Mouse (Mus musculus) hindbrain, postnatal 0 days (tissue): ENCODE data around the gene Dnmt3a. TPM values are rescaled to one million over a fixed set of nuclear protein-coding genes. Genes with fewer than 3 reads are reported as not detected.

Experiments
- ATAC-seq: fragments of 200-750 bp; cut with Nextera tagmentation; 2 replicates; pipeline ENCODE4 v1.8.0; 2017; ENCODE audit warnings: mild to moderate bottlenecking, moderate TSS enrichment, moderate library complexity
- DNase-seq: peaks from one replicate; pipeline ENCODE4 v3.0.0-alpha.2; 2015; ENCODE audit warnings: low spot score
- H3K27ac ChIP-seq: fragments of 300-500 bp; sonication (generic); 2 replicates; pipeline ENCODE4 v1.5.1; 2014; ENCODE audit warnings: mild to moderate bottlenecking
- H3K27me3 ChIP-seq: fragments of 300-500 bp; sonication (generic); 2 replicates; pipeline ENCODE4 v1.6.1; 2014; ENCODE audit warnings: low read length, mixed read lengths; ENCODE audit not compliant: insufficient read depth
- H3K36me3 ChIP-seq: fragments of 300-500 bp; sonication (generic); 2 replicates; pipeline ENCODE4 v1.6.1; 2014; ENCODE audit warnings: low read length, mixed read lengths; ENCODE audit not compliant: insufficient read depth
- H3K4me1 ChIP-seq: fragments of 300-500 bp; sonication (generic); 2 replicates; pipeline ENCODE4 v1.6.1; 2014; ENCODE audit warnings: antibody characterized with exemption, low read length, mixed read lengths; ENCODE audit not compliant: insufficient read depth
- H3K4me2 ChIP-seq: fragments of 300-500 bp; sonication (generic); 2 replicates; pipeline ENCODE4 v1.6.1; 2014; ENCODE audit warnings: low read depth, mild to moderate bottlenecking, low read length, moderate library complexity, mixed read lengths
- H3K4me3 ChIP-seq: fragments of 300-500 bp; sonication (generic); 2 replicates; pipeline ENCODE4 v1.5.1; 2014; ENCODE audit warnings: low read length
- H3K9ac ChIP-seq: fragments of 300-500 bp; sonication (generic); replicated peaks from 2 replicates; pipeline ENCODE4 v1.6.1; 2014; ENCODE audit warnings: mild to moderate bottlenecking, low read length, moderate library complexity, mixed read lengths
- H3K9me3 ChIP-seq: fragments of 300-500 bp; sonication (generic); 2 replicates; pipeline ENCODE4 v1.6.1; 2016; ENCODE audit warnings: low read length, mixed read lengths
- CTCF ChIP-seq: IDR thresholded peaks from 2 replicates; pipeline ENCODE4 v1.5.1; 2016; ENCODE audit warnings: antibody characterized with exemption, control low read depth, low read depth
- WGBS: fragments of 180-500 bp; shearing (Covaris S2); extraction: QIAGEN DNeasy Blood & Tissue Kit; methylation state at CpG from one replicate; pipeline ENCODE4 v1.1.7; 2014; 5-methylcytosine and 5-hydroxymethylcytosine counted together
- polyA plus RNA-seq: library from polyadenylated mRNA; unstranded; fragments of >200 nt; fragmentation: Nextera tagmentation; extraction: Ambion mirVana; gene quantifications from 2 replicates; pipeline ENCODE4 v1.2.1, GENCODE M21; 2015
- total RNA-seq: library from RNA; depleted of rRNA; stranded (reverse); fragments of >200 nt; gene quantifications from 2 replicates; pipeline ENCODE4 v1.2.3, GENCODE M21; 2014

Dnmt3a gene
- total and polyA plus RNA-seq, 2 experiments from 2014 or later, result 81.8 to 134 TPM

DNA sequence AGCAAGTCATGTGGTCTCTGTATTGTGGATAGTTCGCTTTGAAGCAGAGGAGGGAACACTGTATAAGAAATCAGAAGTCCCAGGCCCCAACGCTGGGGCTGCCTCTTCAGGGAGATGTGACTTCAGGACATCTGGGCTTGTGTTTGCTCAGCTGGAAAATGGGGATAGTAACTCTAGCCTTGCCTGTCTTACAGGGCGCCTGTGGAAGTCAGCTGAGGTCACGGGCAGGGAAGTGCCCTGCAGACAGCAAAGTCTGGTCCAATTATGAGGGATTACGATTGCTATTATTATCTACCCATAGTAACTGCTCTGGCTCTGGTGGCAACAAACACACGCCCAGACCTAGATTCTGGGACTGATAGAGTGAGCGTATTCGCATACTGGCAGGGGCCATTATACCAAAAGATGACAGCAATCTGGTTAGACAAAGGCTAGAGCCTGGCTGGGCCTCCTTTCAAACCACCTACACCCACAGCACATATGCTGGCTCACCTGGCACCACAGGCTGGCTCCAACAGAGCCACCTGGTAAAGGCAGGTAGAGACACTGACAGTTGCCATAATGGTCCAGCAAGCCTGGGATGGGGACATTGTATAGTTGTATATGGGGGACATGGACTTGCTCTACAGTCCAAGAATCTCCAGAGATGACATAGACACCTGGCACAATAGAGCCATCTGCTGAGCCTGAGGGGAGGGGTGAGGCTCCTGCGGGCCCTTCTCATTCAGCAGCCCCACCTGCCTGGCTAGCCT, 31.4 kb downstream of the Dnmt3a start:
- DNase-seq, result no peak
- Histone ChIP-seq H3K9ac (no peak overlapping the region), H3K4me2 (no peak overlapping the region), H3K36me3 (peaks cover 30% of the 10 kb centered on the region; the same call in 1 of the 2 replicates), H3K4me3 (no peak overlapping the region), H3K27ac (no peak overlapping the region), H3K4me1 (peaks cover 34% of the 10 kb centered on the region), H3K27me3 (no peaks in the 10 kb centered on the region), H3K9me3 (no peaks in the 10 kb centered on the region)
- no peak for ATAC-seq
- WGBS, result 64% methylated on average over 9 of the region's 9 CpGs
- no peak for TF ChIP-seq CTCF

DNA sequence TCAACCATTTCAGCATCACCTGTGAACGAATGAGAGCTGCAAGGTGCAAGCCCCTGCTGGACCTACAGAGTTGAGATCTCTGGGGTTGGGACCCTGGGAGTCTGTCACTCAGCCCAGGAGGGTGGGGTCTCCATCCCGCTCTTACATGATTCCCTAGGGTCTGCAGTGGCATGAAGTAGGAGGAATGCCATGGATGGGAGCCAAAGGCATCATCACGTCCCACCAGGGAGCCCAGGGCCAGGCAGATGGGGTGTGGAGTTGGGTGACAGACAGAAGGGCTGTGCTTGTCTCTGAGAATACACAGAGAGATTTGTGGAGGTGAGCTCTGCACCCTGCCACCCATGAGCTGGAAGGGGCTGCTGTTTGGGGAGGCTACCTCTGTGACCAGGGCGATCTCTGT, 32.2 kb downstream of the Dnmt3a start:
- no peak overlapping the region for H3K4me2 ChIP-seq
- ATAC-seq, result no peak
- no peak overlapping the region for H3K27ac ChIP-seq
- H3K36me3 ChIP-seq, result peaks cover 30% of the 10 kb centered on the region; the same call in 1 of the 2 replicates
- peaks cover 28% of the 10 kb centered on the region for H3K4me1 ChIP-seq
- TF ChIP-seq CTCF, result no peak
- H3K9ac ChIP-seq, result no peak overlapping the region
- no peak for DNase-seq
- whole genome bisulfite sequencing, result 72% methylated on average over 4 of the region's 4 CpGs
- H3K4me3 ChIP-seq, result no peak overlapping the region
- H3K9me3 ChIP-seq, result no peaks in the 10 kb centered on the region
- H3K27me3 ChIP-seq, result no peaks in the 10 kb centered on the region

DNA sequence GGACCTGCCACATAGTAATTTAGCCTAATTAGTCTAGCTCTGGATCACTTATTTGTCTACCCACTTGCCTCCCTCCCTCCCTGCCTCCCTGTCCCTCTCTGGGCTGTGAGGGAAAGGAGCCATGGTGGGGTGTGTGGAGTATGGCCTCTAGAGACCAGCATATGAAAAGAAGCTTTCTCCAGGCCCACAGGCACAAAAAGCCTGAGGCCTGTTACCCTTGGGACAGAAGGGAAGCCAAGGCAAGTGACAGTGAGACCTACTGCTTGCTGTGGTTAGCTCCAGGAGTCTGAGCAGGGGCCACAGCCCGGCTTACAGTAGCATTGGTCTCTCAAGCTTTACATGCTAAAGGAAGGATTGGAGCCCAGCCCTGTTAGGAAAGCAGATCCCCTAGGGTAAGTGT, 33.9 kb downstream of the Dnmt3a start:
- H3K4me2 ChIP-seq, result no peak overlapping the region
- no peaks in the 10 kb centered on the region for H3K27me3 ChIP-seq
- no peak overlapping the region for H3K27ac ChIP-seq
- WGBS, result 79% methylated on average over 1 of the region's 1 CpGs
- H3K36me3 ChIP-seq, result peaks cover 30% of the 10 kb centered on the region; the same call in 1 of the 2 replicates
- ATAC-seq (no peak), DNase-seq (no peak)
- H3K4me3 ChIP-seq, result no peak overlapping the region
- no peaks in the 10 kb centered on the region for H3K9me3 ChIP-seq
- no peak for TF ChIP-seq CTCF
- no peak overlapping the region for H3K9ac ChIP-seq
- peaks cover 16% of the 10 kb centered on the region for H3K4me1 ChIP-seq

DNA sequence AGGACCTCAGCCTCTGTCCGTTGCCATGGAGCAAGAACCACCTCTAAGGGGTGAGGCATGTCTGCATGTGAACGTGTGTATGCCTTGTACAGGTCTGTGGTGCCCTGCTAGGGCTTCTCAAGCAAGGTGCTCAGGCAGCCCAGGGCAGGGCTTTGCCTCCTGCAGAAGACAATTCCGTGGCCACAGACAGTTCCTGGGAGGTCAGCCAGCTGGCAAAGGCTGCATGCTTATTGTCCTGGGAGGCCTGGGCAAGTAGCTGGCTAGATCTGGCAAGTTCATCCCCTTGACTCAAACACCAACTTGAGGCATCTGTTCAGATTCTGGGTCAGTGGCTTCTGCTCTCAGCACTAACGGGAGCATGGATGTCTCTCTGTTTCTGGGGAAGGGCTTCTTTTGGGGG, 35.3 kb downstream of the Dnmt3a start:
- Histone ChIP-seq H3K4me3 (no peak overlapping the region), H3K4me1 (peaks cover 13% of the 10 kb centered on the region), H3K9me3 (no peaks in the 10 kb centered on the region), H3K36me3 (peaks cover 29% of the 10 kb centered on the region; the same call in 1 of the 2 replicates), H3K9ac (no peak overlapping the region), H3K27me3 (no peaks in the 10 kb centered on the region), H3K4me2 (no peak overlapping the region), H3K27ac (no peak overlapping the region)
- 38% methylated on average over 4 of the region's 4 CpGs for WGBS
- ATAC-seq, result no peak
- TF ChIP-seq CTCF, result no peak
- DNase-seq, result peak; percentile 34

DNA sequence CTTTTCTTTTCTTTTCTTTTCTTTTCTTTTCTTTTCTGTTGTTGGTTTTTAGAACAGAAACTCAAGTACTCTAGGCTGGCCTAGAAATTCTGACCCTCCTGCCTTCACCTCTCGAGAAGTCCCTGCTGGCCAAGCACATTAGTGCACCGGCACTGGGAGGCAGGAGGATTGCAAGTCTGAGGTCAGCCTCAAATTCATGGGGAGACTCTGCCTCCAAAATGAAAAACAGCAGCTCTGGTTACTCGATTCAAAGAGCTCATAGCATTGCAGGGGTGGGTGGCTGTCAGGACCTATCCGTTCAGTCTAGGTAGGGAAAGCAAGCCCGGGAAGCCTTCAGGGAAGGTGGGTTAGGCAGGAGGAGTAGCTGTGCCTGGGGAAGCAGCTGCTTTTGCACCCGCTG, 37.0 kb downstream of the Dnmt3a start:
- no peak for ATAC-seq
- H3K9ac ChIP-seq, result no peak overlapping the region
- H3K9me3 ChIP-seq, result no peaks in the 10 kb centered on the region
- no peak overlapping the region for H3K4me2 ChIP-seq
- no peaks in the 10 kb centered on the region for H3K27me3 ChIP-seq
- peaks cover 22% of the 10 kb centered on the region; the same call in 1 of the 2 replicates for H3K36me3 ChIP-seq
- no peak for DNase-seq
- H3K4me1 ChIP-seq, result peaks cover 13% of the 10 kb centered on the region
- TF ChIP-seq CTCF, result peak; percentile 36
- 47% methylated on average over 6 of the region's 6 CpGs for WGBS
- H3K27ac ChIP-seq, result peak overlapping the region; percentile 41; the same call in 1 of the 2 replicates
- H3K4me3 ChIP-seq, result no peak overlapping the region

DNA sequence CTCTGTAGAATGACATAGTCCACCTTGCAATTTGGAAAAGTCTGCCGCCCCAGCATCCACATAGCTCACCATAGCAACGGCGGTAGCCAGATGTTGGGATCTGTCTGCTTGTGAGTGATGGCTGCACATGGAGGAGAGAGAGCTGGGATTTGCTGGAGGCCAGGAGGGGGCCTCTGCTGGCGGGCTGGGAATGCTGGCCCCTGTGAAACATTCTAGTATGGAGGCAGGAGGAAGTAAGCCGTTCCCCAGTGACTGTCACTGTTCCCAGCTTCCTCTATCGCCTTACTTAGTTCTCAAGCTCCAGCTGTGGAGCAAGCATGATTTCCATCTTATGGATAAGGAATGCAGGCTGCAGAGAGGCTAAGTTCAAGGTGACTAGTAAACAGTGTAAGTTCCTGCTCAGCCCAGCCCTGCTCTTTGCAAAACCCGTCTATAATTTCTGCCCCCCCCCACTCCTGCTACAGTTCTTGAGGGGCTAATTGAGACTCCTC, 37.6 kb downstream of the Dnmt3a start:
- no peak overlapping the region for H3K4me2 ChIP-seq
- H3K27ac ChIP-seq, result peak overlapping the region; percentile 41; the same call in 1 of the 2 replicates
- no peak overlapping the region for H3K9ac ChIP-seq
- peaks cover 13% of the 10 kb centered on the region for H3K4me1 ChIP-seq
- TF ChIP-seq CTCF, result no peak
- H3K27me3 ChIP-seq, result no peaks in the 10 kb centered on the region
- no peaks in the 10 kb centered on the region for H3K9me3 ChIP-seq
- peak; percentile 44; the same call in 1 of the 2 replicates for ATAC-seq
- H3K36me3 ChIP-seq, result peaks cover 17% of the 10 kb centered on the region; the same call in 1 of the 2 replicates
- 8% methylated on average over 7 of the region's 7 CpGs for WGBS
- H3K4me3 ChIP-seq, result no peak overlapping the region
- DNase-seq, result peak; percentile 32

DNA sequence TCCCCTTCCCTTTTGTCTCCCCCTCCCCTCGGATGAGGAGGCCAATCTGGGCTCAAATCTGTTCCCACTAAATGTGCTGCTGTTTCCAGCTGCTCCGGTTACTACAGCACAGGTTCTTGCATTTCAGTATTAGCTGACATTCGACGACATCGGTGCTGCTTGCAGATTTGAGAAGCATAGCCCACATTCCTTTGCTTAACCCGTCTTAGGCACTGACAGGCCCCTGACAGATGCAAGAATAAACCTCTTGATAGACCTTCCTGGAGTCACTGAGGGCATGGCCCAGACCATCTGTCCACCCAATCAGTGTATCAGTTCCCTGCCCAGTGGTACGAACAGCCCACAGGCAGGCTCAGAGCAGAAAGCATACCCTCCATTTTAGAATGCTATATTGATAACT, 38.1 kb downstream of the Dnmt3a start:
- no peak overlapping the region for H3K4me2 ChIP-seq
- no peak; the same call in 1 of the 2 replicates for ATAC-seq
- H3K27ac ChIP-seq, result peak overlapping the region; percentile 48; the same call in 1 of the 2 replicates
- H3K9me3 ChIP-seq, result no peaks in the 10 kb centered on the region
- no peaks in the 10 kb centered on the region for H3K27me3 ChIP-seq
- H3K9ac ChIP-seq, result no peak overlapping the region
- WGBS, result 30% methylated on average over 7 of the region's 7 CpGs
- peaks cover 13% of the 10 kb centered on the region for H3K4me1 ChIP-seq
- no peak overlapping the region for H3K4me3 ChIP-seq
- H3K36me3 ChIP-seq, result peaks cover 12% of the 10 kb centered on the region; the same call in 1 of the 2 replicates
- no peak for DNase-seq
- no peak for TF ChIP-seq CTCF
